Mouse (Mus musculus) lung, postnatal 10 days (tissue): ENCODE measurements around the gene Nod2.
"Not testable (repeated sequence)": the region's sequence is repeated elsewhere in the genome, so short reads cannot be mapped to it uniquely, and the experiment has no call there.

Source experiments
- DNase-seq: peaks from one replicate; pipeline ENCODE4 v3.0.0; 2021

Gene Nod2

GRCm38 (mm10) chr8:88633343-88633765 lies 13.8 kb upstream of the Nod2 start:
- DNase-seq = peak; percentile 52

GRCm38 (mm10) chr8:88635474-88636397 lies 11.4 kb upstream of the Nod2 start, which contains the start of gene Snx20:
Gene Snx20, minus strand, starts transcription at chr8:88636128.
- peak; percentile 25 for DNase-seq

GRCm38 (mm10) chr8:88637092-88638000 lies 9.8 kb upstream of the Nod2 start:
- no peak for DNase-seq

GRCm38 (mm10) chr8:88638908-88639307 lies 8.2 kb upstream of the Nod2 start:
- DNase-seq = no peak

- DNase-seq = no peak
These were observed 4.2 kb upstream of the Nod2 start for GRCm38 (mm10) chr8:88642734-88643564.

GRCm38 (mm10) chr8:88648322-88648721 lies 1.2 kb downstream of the Nod2 start:
- no peak for DNase-seq

- DNase-seq = no peak
These were observed 3.0 kb downstream of the Nod2 start for GRCm38 (mm10) chr8:88650016-88650708.

GRCm38 (mm10) chr8:88651122-88651521 lies 4.0 kb downstream of the Nod2 start:
- not testable (repeated sequence) for DNase-seq

- DNase-seq = no peak
These were observed 8.2 kb downstream of the Nod2 start for GRCm38 (mm10) chr8:88655334-88655733.

- no peak for DNase-seq
These were observed 12.8 kb downstream of the Nod2 start for GRCm38 (mm10) chr8:88659873-88660272.

- no peak for DNase-seq
These were observed 15.3 kb downstream of the Nod2 start for GRCm38 (mm10) chr8:88662401-88662821.

GRCm38 (mm10) chr8:88664121-88664520 lies 17.0 kb downstream of the Nod2 start:
- no peak for DNase-seq

GRCm38 (mm10) chr8:88664947-88665346 lies 17.8 kb downstream of the Nod2 start:
- DNase-seq = no peak

- DNase-seq = peak; percentile 56
These were observed 19.3 kb downstream of the Nod2 start for GRCm38 (mm10) chr8:88666435-88666834.

- DNase-seq = no peak
These were observed 21.4 kb downstream of the Nod2 start for GRCm38 (mm10) chr8:88668400-88669086.

- no peak for DNase-seq
These were observed 23.7 kb downstream of the Nod2 start for GRCm38 (mm10) chr8:88670782-88671181.

GRCm38 (mm10) chr8:88671575-88671974 lies 24.5 kb downstream of the Nod2 start:
- no peak for DNase-seq

- DNase-seq = no peak
These were observed 26.7 kb downstream of the Nod2 start for GRCm38 (mm10) chr8:88673859-88674258.

- no peak for DNase-seq
These were observed 28.5 kb downstream of the Nod2 start for GRCm38 (mm10) chr8:88675372-88676165.

- DNase-seq = no peak
These were observed 30.0 kb downstream of the Nod2 start for GRCm38 (mm10) chr8:88677071-88677470.
